Mouse (Mus musculus) megakaryocyte progenitor cell, adult 5-6 weeks (primary cell): ENCODE measurements at regions not wholly inside any gene's neighbourhood (a gene's known extent, or its start where the extent isn't known, plus 50 kb on each side); places are given as distances from the start of the nearest gene placed in this dataset.
A peak's percentile ranks its signal among the peaks of the same experiment; 100 is the strongest.

Source experiments
- ATAC-seq: replicated peaks from 2 replicates; pipeline ENCODE4 v1.8.0; 2016; ENCODE audit warnings: mild to moderate bottlenecking, moderate TSS enrichment, inconsistent platforms; ENCODE audit not compliant: poor library complexity

DNA sequence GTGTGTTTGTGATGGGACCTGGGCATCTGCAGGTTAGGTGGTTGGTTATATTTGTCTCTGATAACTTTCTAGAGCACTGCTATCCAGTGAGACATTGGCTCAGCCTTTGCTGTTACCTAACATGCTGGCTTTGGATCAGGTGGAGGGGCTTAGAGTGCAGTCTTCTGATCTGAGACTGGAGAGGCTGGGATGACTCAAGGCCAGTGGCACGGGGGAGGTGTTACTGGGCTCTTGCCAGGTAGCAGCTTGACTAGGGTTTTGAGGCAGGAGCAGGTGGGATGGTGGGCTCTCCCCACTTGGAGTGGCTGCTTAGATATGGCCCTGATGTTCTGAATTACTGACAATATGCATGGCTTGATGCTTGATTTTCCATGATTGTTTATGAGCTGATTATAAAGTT, 236.0 kb downstream of the Zfp704 start:
- no peak for ATAC-seq

DNA sequence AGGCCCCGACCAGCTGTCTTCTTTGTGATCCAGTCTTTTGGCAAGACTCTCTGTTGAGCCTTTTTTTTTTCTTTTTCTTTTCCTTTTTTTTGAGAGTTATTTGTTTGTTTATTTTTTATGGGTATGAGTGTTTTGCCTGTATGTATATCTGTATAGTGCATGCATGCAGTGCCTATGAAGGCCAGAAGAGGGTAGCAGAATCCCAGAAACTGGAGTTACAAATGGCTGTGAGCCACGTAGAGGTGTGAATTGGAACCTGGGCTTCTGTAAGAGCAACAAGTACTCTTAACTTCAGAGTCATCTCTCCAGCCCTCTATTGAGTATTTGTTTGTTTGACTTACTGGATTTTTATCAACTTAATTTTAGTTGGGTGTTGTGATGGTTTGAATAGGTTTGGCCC, 239.8 kb downstream of the Zfp704 start:
- no peak for ATAC-seq

DNA sequence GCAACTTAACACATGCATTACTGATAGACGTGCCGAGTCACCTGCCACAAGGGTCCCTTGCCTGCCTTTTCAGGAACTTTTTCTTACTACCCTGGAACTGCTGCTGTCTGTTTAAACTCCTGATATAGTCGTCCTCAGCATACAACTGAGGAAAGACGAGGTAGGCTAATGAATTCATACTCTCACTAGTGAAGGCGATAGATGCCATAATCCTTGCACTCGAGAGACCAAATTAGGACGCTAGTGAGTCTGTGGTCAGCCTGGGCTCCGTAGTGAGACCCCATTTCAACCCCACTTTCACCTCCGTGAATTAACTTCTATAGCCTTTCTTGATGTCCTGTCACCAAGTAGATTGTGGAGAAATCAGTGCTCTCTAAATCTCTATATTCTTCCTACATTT, 244.1 kb downstream of the Zfp704 start:
- ATAC-seq: no peak

DNA sequence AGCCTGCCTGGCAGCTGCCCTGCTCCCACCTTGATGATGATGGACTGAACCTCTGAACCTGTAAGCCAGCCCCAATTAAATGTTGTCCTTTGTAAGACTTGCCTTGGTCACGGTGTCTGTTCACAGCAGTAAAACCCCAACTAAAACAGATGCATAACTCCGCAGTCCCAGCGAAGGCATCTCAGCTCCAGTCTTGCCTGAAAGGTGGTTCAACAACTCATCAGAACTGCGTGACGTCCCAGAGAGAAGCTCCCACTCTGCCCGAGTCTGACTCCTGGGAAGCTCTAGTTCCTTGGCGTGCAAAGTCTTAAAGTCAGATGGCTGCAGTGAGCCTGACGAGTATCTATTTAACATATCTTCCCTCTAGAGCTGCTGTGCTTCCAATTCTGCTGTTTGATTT, 250.7 kb downstream of the Zfp704 start:
- no peak for ATAC-seq

DNA sequence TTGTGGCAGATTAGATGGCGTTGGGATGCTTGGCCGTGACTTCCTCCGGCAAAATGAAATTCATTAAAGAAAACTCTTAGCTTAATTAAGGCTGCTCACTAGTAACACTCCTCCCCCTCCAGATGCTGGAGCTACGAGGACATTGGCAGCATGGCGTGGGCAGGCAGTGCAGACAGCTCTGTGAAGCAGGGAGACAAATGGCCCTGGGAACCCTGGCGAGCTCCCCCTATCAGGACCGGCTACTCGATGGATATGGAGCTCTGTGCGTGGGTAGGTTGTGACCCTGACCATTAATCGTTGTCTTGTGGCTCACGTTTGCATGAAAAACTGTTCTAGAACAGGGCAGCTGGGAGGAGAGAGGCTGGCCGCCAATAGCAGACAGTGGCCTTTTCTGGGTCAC, 251.8 kb downstream of the Zfp704 start:
- no peak for ATAC-seq

DNA sequence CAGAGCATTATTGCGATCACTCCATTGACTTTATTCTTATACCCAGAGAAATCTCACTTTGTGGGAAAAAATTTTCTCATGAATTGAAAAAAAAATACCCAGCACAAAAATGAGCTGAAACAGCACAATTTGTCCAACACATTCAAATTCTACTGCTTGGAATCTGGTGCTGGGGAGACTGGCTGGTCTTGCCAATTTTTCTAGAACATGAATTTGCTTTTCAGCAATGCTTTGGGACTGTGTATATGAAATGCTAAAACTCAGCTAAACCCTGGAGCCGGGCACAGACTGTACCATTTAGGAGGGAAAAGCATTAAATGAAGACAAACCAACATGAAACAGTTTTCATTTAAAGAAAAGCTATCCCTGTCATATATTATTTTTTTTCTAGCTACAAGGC, 252.2 kb downstream of the Zfp704 start:
- ATAC-seq: no peak

DNA sequence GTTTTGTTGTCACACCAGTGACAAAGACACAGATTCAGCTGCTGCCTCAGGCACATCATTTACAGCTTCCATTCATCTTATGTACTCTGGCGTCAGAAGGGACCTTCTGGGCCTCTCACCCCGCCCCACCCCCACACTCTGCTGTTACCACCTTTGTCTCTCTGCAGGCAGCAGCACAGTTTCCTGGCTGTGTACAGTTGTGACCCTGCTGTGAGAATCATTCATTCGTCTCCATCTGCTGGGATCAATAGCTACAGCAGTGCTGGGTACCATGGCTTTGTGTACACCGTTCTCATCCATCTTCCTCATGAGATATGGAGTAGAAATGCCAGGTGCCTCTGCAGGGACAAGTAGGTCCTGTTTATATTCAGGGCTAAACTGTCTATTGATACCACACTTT, 254.0 kb downstream of the Zfp704 start:
- no peak for ATAC-seq

DNA sequence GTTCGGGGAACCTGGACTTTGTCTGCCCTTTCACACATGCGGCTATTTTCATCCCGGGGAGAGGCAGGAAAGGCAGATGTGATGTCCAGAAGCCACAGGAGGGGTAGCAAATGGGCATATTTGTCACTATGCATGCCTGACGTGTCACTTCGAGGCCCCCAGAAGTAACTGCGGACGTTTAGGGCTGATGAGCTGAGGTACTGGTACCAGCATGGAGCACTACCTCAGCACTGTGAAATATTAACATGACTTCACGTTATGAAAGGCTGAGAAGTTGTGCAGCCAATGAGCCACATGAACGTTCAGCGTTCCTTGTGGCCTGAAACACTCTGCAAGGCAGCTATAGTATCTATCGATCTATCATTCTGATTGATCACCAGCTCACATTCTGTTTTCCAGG, 255.1 kb downstream of the Zfp704 start:
- ATAC-seq: no peak

DNA sequence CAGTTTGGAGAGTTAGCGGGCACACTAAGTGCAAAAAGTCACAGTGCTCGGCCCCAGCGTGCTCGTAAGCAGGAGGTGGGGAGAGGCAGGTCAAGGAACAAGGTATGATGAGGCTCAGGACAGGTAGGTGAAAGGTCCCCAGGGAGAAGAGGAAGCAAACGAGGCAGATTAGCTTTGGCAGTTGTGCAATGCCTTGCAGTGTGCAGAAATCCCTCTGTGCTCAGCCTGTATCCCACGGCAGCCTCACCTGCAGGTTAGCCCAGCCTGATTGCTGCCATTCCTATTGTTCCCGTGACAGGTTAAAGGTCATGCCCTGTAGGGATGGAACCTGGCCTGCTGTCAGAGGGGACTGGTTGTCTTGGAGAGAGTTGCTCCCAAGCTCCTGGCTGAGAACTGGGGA, 257.6 kb downstream of the Zfp704 start:
- no peak for ATAC-seq

DNA sequence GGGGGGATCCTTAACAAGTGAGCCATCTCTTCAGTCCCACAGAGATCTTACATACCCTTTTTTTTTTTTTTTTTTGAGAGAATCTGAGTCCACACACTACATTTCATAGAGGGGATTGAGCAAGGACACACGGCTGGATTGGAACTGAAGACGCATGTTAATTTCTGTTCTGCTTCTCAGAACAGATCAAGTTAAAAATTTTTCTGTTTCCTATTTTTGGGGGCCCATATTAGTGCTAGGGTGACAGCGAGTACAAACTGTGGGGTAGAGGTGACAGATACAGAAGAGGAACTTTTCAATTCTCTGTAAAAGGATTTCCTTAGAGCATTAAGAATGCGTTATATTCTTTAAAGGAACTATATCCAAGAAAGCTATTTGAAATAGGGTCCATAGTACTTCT, 260.1 kb downstream of the Zfp704 start:
- peak; percentile 52 for ATAC-seq

DNA sequence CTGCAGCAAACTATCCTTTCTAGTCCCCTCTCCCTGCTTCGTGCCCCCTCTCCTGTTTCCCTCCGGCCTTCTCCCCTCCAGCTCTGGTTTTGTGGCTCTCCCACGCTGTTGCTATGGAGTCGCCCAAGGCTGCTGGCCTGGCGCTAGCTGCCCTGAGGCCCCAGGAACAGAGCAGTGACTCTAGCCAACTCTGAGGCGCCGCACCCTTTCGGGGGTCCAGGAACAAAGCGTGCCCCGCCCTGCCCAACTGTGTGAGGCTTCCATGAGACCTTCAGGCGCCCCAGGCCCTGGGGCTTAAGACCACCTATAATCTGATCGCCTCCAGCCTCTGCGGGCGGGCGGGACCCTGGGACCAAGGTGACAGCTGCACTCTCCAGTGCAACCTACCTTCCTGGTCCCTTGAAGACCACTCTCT, 262.4 kb downstream of the Zfp704 start:
- ATAC-seq: 0 out of 2 replicates have a peak, but pooled peaks have one; percentile 16

DNA sequence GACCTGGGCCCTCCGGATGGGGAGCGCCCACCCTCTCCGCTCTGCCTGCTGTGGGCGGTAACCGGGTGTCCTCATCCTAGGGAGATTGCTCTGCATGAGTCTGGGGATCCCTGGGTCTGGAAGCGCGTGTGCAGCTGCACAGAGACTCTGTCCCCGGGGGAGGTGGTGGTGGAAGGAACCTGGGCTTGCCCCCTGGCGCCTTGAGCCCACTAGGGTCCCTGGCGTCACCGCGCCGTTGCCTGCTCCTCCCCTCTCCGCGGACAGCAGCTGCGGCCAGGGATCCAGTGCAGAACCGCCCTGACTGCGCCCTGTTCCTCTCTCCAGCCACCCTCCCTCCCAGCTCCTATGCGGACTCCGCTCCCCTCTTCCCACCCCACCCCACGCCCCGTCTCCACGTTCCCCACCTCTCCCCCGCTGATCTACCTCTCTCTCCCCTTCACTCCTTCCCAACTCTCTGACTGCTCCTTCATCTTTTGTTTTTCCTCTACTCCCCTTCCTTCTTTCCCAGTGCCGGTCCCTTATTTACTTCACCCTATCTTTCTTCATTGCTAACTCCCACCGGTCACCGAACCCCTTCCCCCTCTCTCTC, 262.9 kb downstream of the Zfp704 start:
- peak; percentile 83 for ATAC-seq

DNA sequence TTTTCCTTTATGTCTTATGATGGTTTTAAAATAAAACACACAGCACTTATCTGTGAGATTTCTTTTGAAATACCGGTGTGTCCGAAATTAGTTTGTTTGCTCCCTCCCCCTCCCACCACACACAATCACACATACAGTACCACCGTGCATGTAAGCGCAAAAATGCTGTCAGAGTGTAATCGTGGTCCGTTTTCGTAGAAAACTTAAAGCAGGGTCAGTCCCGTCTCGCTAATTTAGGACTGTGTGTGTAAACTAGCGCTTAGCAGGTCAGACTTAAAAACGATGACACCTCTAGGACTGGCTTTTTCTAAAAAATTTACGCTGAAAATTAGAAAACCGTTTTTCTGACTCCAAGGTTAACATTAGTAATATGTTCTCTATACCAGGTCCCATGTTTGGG, 263.5 kb downstream of the Zfp704 start:
- no peak for ATAC-seq

DNA sequence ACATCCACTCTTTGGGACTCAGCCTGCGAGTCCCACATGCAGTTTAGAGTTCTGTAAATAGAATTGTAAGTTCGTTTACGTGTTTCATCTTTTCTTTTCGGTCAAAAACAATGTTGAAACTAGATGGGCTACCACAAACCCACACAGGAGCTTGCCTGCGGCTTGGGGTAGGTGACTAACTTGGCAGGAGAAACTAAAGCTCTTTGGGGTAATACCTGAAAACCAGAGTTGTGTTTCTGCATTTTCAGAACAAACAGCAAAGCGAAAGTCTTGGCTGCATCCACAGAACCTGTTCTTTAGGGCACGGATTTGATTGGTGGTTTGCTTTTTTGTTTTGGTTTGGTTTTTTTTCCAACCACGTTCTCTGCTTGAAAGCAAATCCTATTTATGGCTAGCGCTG, 264.0 kb downstream of the Zfp704 start:
- ATAC-seq: no peak

DNA sequence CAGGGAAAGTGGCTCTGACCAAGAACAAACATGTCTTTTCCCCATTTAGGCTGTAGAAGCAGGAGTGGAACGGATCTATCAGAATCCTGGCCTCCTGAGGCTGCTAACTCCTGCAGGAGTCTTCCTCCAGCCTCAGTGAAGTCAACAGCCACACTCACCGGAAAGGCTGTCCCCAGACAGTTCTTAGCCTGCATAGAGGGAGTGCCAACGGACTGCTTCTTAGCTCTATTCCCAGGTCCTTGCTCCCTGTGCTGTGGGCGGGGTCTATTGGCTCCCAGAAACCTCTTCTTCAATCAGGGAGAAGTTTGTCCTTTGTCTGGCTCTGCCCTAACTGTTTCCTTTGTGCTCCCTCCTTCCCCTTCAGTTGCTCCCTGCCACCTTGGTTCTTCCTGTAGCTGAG, 266.3 kb downstream of the Zfp704 start:
- ATAC-seq: no peak

DNA sequence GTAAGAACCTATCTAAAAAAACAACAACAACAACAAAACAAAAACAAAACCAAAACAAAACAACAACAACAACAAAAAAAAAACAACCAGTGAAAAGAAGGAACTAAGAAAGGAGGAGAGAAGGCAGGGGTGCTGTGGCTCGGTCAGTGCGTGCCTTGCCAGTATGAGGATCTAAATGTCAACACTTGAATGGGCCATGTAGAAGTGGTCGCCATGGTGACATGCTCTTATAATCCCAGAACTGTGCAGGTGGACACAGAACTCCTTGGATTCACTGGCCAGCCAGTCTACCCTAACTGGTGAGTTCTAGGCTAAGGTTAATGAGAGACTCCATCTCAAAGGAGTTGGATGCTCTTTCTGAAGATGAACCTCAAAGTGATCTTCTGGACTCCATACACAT, 267.7 kb downstream of the Zfp704 start:
- no peak for ATAC-seq

DNA sequence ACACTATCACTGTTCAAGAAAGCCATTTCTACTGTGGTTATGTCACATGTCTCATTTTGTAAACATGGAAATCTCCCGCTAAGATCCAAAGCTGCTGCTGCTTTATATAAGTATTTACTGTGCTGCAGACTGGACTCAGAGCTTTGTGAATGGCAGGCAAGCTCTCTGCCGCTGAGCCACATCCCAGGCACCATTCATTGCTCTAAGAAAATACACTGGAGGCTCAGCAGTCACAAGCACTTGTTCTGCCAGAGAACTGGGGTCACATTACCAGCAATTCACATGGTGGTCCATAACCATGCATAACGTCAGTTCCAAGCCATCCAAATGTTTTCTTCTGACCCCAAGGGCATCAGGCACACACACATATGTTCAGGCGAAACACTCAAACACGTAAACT, 268.2 kb downstream of the Zfp704 start:
- ATAC-seq: no peak

DNA sequence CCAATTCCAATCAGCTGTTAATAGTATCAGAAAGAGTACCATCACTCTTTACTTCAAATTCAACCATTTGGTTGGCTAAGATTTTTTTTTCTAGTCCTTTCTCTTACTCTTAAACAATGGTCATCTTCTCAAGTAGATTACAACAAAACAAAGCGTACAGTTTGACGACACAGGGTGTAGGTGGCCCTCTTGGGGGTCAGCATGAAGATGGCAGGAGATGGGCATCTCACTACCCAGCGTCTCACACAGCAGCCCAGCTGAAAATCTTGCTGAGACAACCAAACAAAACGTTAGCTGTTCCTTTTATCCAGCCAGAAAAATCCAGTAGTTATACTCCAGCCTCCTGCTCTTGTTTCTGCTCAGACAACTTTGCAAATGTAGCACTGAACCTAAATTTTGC, 268.6 kb downstream of the Zfp704 start:
- ATAC-seq: no peak

DNA sequence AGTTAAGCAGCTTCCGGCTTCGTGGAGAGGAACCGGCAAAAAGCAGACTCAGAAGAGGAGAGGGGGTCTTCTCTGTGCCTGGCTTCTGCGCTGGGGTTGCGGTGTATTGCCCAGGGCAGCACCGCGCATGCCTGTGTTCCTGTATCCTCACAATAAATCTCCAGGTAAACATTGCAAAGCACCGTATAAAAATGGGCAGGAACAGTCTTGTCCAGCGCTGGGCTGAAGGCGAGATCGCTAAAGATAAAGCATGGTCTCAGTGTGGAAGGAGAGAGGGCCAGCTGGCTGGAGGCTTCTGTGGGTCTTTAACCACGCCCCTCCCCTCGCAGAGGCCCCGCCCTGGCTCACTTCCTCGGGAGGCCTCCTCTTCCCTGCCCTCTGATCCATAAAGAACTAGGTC, 269.1 kb downstream of the Zfp704 start:
- ATAC-seq: peak; percentile 65

DNA sequence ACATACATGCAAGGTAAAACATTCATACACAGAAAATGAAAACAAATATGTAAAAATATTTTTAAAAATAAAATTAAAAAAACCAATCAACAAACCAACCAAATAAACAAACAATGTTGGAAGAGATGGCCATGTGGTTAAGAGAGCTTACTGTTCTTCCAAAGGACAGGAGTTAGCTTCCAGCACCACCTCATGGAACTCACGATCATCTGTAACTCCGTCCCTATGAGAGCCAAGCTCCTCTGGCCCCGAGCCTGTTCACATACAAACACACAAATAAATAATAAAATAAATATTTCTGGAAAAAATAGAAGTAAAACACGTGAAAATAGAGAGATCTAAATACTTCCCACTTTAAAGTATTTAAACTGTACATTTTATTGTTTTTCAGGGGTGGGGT, 269.5 kb downstream of the Zfp704 start:
- ATAC-seq: no peak

DNA sequence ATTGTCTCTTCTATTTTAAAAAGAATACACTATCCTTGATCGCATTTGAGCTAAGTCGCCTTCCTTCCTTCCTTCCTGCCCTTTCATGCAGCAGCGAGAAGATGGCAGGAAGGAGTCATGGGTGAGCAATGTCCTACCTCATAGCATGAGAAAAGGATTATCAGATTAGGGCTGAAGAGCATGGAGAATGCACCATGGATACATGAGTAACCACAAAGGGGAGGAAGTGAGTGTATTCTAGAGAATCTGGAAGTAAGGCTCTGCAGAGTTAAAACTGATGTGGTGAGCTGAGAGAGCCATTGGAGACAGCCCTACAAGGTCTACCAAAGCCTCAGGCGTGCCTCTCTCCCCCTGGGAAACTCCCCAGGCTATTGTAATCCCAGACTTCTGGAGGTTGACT, 270.2 kb downstream of the Zfp704 start:
- ATAC-seq: peak; percentile 49

DNA sequence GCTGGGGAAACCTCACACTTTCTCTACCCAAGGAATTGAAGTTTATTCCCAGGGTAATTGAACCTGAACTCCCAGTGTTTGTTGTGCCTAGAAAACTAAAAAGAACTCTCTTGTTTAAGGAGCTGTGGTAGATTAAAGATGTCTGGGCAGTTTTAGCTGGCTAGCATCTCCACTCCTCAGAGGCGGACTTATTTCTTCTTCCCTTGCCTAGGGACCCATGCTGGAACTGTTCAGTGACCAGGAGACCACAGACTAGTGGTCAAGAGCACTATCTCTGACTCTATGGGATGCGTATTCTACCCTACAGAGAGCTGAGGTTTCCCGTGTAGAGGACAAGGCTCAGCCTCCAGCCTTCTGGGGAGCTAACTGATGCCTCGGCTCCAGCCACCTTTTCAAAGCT, 274.3 kb downstream of the Zfp704 start:
- ATAC-seq: no peak
